Mouse (Mus musculus): ENCODE data around the gene Abhd17c.

DNA sequence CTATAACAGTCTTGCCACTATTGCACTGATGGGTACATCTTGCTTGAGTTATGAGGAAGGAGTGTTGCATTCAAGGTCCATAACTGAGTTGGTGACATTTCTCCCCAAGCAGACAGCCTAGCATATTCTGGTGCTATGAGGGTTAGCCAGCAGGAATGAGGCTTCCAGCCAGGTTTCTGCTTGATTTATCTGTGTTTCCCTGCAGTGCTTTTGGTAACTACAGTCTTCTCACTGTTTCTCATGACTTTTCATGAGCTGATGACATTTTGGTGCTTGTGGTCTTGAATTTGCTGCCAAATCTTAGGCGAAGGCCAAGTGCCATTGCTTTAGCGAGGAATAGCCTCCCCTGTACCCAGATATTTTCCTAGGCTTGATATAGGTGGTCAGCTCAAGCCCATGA lies 39.8 kb upstream of the Abhd17c start:
- TF ChIP-seq CTCF (IDR thresholded peaks at IDR 0.05; ENCODE audit: control insufficient read depth, insufficient read depth, insufficient replicate concordance, low read depth, low read length) (no peak), POLR2A (IDR thresholded peaks at IDR 0.05; ENCODE audit: control insufficient read depth, low read depth, low read length) (no peak)
